Mouse (Mus musculus) cortical plate, adult 2 months (tissue): Measurements from ENCODE around the gene Adprh.

Source experiments
- CTCF ChIP-seq: fragments of 200-500 bp; IDR thresholded peaks from 2 replicates; pipeline ENCODE4 v1.5.1; 2011; ENCODE audit warnings: mild to moderate bottlenecking, control low read depth, low read length; ENCODE audit not compliant: insufficient read depth; ENCODE audit errors: extremely low read depth
- POLR2A ChIP-seq: fragments of 200-500 bp; IDR thresholded peaks from 2 replicates; pipeline ENCODE4 v1.6.1; 2011; ENCODE audit warnings: mild to moderate bottlenecking, low read length, control low read depth; ENCODE audit not compliant: insufficient read depth; ENCODE audit errors: extremely low read depth

DNA sequence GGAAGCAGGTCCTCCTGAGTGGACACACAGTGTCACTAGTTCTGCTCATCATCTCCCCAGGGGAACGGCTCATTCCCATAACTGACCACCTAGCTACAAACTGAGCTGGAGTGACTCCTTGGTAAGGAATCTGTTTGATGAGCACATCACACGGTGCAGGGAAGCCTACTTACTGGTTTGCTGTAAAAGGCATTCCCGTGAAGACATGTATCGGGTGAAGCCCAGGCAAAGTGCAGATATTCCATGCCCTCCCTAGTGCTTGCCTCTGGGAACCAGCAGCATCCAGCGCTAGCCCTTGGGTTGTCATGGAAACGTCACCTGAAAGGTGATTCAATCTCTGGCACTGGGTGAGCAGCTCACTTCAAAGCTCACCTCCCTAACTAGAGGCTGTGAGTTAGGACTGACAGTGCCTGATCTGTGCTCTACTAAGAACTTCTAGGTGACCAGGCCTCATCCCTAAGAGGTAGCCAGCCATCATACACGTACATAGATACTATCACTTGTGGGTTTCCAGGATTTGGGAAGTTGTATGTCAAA, 44.2 kb upstream of the Adprh start:
- TF ChIP-seq CTCF (no peak), POLR2A (no peak)
